Mouse (Mus musculus): ENCODE results near the gene Pla2g4d. TPM values are rescaled to one million over a fixed set of nuclear protein-coding genes. Genes with fewer than 3 reads are reported as not detected.
A peak's percentile ranks its signal among the peaks of the same experiment; 100 is the strongest.
"Not testable (repeated sequence)": the region's sequence is repeated elsewhere in the genome, so short reads cannot be mapped to it uniquely, and the experiment has no call there.

Gene Pla2g4d
- total RNA-seq, 2 experiments from 2014 or later, result not detected

GRCm38 (mm10) chr2:120262876-120263275, 26.1 kb downstream of the Pla2g4d start:
- DNase-seq (ENCODE audit: low spot score in 2 of 2), result no peak

GRCm38 (mm10) chr2:120261346-120261745, 27.7 kb downstream of the Pla2g4d start:
- DNase-seq (ENCODE audit: low spot score in 2 of 2), result no peak

DNA sequence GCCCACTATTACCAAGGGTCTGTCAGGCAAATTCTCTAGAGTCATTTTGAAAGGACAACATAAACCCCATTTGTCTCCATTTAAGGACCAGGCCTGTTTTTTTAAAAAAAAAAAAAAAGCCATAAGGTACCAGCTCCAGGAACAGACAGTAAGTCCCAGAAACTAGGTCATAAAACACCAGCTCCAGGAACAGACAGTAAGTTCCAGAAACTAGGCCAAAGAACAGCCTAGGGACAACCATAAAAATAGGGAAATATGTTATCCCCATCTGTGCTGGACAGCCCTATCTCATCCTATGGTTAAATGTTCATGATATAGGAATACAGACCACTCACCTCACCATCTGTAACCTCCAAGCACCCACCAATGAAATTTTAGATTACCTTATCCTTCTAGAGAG, 32.7 kb downstream of the Pla2g4d start:
- no peak for DNase-seq (ENCODE audit: low spot score in 2 of 2)

- DNase-seq (ENCODE audit: low spot score in 2 of 2), result no peak
Observed at GRCm38 (mm10) chr2:120252644-120253043, 36.4 kb downstream of the Pla2g4d start.

- DNase-seq (ENCODE audit: low spot score in 2 of 2), result peak in 1 of 2 experiments; percentile 56
Observed at GRCm38 (mm10) chr2:120245421-120246016, 43.5 kb downstream of the Pla2g4d start.

GRCm38 (mm10) chr2:120244679-120245420, 44.1 kb downstream of the Pla2g4d start, which contains the start of gene Pla2g4e:
Gene Pla2g4e, minus strand, starts transcription at chr2:120245335.
- peak in 1 of 2 experiments; percentile 64 for DNase-seq (ENCODE audit: low spot score in 2 of 2)

- DNase-seq (ENCODE audit: low spot score in 2 of 2), result no peak
Observed at GRCm38 (mm10) chr2:120243995-120244394, 45.0 kb downstream of the Pla2g4d start.

DNA sequence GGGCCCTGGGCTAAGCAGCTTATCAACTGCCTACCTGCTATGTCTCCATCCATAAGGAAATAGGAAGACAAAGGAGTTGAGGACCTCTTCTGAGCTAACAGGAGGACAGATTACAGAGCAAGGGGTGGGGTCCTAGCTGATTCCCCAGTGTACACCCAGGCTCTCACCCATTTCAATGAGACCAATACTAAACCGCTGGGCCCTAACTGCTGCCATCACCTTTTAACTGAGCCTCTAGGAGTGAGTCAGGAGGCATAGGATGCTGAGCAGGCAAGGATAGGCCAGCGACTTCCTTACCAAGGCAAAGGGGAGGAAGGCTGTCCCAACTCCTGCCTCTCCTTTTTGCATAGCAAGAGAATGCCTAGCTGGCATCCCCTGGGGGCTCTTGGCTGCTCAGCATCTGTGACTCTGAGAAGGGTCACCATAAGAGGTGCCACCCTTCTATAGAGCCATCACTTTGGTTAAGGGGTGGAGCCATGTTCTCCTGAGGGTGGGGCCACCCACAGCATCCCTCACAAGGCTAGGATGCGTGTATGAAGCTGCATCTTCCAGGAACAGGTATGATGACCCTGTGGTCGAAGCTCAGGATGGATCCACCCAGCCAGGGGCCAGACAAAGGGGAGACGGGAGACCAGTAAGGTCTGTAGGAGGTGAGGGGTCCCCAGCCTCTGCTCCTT, 46.1 kb downstream of the Pla2g4d start:
- DNase-seq (ENCODE audit: low spot score in 2 of 2), result no peak

DNA sequence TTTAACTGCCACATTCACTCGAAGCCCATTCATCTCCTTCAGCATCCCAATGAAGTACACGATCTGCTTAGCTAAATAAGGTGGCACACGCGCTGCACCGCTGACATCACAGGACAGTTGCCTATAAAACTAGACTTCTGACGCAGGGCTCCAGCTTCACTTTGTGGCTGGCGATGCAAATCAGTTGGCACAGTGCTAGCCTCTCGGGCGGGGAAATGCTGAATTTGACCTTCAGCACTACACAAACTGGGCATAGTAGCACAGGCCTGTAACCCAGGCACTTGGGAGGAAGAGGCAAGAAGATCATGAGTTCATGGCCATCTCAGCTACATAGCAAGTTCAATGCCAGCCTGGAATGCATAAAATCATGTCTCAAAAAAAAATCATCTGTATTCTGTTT, 50.3 kb downstream of the Pla2g4d start:
- DNase-seq (ENCODE audit: low spot score in 2 of 2), result not testable (repeated sequence)

GRCm38 (mm10) chr2:120237784-120238183, 51.2 kb downstream of the Pla2g4d start:
- no peak for DNase-seq (ENCODE audit: low spot score in 2 of 2)

DNA sequence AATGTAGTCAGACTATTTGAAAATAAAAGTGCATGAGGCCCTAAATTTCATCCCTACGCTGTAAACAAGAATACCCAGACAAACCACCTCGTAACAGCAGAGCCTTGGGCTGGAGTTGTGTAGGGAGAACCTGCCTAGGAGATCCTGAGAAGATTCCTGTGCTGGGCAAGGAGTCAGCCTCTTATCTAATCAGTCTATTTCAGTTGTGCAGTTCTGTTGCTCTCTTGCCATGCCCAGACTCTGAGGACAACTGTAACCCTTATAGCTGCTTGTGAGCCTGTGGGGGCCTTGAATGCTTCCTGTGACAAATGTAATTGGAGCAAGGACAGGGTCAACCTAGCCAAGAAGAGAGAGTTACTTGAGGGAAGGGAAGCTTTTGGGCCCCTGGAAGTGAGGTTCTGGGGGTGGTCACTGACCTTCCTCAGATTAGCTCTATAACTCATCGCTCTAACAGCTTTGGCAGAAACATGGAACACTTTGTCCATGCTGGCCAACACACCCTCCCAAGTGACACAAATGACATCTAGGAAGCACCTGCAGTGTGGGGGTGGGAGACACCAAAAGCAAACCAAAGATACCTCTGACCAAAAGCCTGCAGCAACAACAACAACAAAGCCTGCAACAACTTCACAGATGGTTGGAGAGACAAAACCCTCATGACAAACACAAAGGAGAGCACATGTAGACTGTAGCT, 52.9 kb downstream of the Pla2g4d start:
- DNase-seq (ENCODE audit: low spot score in 2 of 2), result no peak

DNA sequence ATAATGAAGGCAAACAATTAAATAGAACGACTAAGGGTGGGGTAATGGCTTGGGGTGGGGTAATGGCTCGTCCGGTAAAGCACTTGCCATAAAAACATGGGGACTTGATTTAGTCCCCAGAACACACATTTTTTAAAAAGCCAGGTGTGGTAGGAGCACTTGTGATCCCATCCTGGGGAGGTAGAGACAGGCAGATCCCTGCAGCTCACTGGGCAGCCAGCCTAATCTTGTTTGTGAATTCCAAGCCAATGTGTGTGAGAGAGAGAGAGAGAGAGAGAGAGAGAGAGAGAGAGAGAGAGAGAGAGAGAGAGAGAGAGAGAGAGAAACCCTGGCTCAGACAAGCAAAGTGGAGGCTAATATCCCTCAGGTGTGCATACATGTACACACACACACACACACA, 53.6 kb downstream of the Pla2g4d start:
- no peak for DNase-seq (ENCODE audit: low spot score in 2 of 2)

DNA sequence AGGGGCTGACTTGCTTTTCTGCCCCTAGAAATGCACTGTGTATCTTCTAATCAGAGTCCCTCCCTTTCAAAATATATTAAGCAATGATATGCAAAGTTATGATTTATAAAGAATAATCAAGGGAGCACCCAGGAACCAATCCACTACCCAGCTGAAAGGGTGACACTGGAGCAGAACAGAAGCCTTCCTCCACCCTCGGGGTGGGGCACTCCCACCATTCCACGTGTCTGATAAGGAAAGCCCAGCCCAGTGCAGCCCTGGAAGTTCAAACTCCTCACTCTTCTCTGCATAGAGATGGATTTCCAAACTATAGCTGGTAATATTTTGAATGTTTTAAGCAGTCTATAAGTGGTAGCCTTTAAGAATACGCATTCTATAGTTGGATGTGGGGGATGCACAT, 57.4 kb downstream of the Pla2g4d start:
- no peak for DNase-seq (ENCODE audit: low spot score in 2 of 2)

Other genes with a start within 250 kb of the Pla2g4d start
- 1 to 10 TPM; 8.5 to 8.9 TPM for gene Ehd4, start 134.6 kb downstream of the Pla2g4d start, total RNA-seq (2021)
- 10 to 100 TPM in 1 of 2 experiments, 1 to 10 TPM in 1; 9.8 to 10.6 TPM for gene Pla2g4e, start 43.9 kb downstream of the Pla2g4d start, total RNA-seq (2021)
- not detected for gene Pla2g4f, start 25.0 kb upstream of the Pla2g4d start, total RNA-seq (2021)
- gene Vps39, start 63.9 kb upstream of the Pla2g4d start, total RNA-seq (2021), result 10 to 100 TPM; 68.2 to 80.9 TPM
- 10 to 100 TPM; 12.0 to 13.7 TPM for gene Ganc, start 114.7 kb upstream of the Pla2g4d start, total RNA-seq (2021)
- gene Tmem87a, start 114.9 kb upstream of the Pla2g4d start, total RNA-seq (2021), result 10 to 100 TPM; 39.5 to 43.4 TPM
- gene Capn3, start 166.8 kb upstream of the Pla2g4d start, total RNA-seq (2021), result 10 to 100 TPM; 15.6 to 16.9 TPM

All from layer of hippocampus, adult 18-20 months (tissue).